Mouse (Mus musculus) layer of hippocampus, adult 8-10 months (tissue): ENCODE measurements around the gene Hamp2. TPM values are rescaled to one million over a fixed set of nuclear protein-coding genes. Genes with fewer than 3 reads are reported as not detected.
"Not testable (repeated sequence)": the region's sequence is repeated elsewhere in the genome, so short reads cannot be mapped to it uniquely, and the experiment has no call there.

ENCODE experiments used
- DNase-seq, 2 experiments: peaks; one replicate each; pipeline ENCODE4 v3.0.0; 2022; ENCODE audit warnings: low spot score in 2 of 2
- total RNA-seq, 4 experiments: library from RNA; stranded (reverse); gene quantifications; 2 replicates each; pipeline ENCODE4 v1.2.4; 2022

Gene Hamp2
- not detected for total RNA-seq

- not testable (repeated sequence) for DNase-seq
These were observed at the start of gene Hamp2 for GRCm38 (mm10) chr7:30924581-30924980. TSS of gene Hamp2 (minus strand) at chr7:30924681.

- peak in 1 of 2 experiments; percentile 59 for DNase-seq
These were observed 49.2 kb upstream of the Hamp2 start, which contains the start of gene Fam187b for GRCm38 (mm10) chr7:30973501-30974289. TSS of gene Fam187b (plus strand) at chr7:30973790.

GRCm38 (mm10) chr7:30973251-30973500 is 48.7 kb upstream of the Hamp2 start, which contains the start of gene Lsr:
TSS of gene Lsr (minus strand) at chr7:30973464.
- DNase-seq = no peak

DNA sequence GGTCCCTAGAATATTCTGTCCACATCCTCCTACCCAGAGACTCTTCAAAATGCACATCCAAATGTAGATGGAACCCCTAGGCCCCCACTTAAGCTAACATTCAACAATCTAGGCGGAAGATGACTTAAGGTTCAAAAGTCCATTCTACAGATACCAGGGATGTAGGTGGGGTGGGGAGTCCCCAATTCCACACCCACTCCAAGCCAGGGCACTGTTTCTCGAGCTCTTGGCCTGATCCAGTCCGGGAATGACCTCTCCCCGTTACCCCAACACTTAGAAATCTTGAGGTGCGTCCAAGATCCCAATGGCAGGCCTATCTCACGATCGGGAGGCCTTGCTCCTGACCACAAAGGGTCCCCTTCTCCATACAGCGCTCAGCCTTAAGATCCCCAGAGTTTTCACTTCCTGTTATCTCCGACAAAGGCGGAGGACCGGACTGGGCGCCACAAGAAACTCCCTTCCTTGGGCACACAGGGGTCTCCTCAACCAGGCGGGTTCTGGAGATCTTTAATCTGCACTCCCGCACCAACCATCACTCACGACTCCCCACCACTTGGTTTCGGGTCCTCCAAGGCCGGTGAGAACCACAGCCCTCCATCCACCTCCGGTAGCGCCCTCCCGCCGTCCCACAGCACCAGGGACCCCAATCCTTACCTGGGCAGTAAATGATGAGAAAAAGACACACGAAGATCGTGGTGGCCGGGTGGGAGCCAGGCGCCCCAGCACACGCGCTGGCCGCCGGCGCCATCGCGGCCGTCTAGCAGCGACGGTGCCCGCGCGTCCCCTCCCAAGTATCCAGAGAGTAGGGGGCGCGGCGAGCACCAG is 48.2 kb upstream of the Hamp2 start:
- no peak for DNase-seq

GRCm38 (mm10) chr7:30971901-30972300 is 47.4 kb upstream of the Hamp2 start:
- DNase-seq = no peak

GRCm38 (mm10) chr7:30969174-30969573 is 44.7 kb upstream of the Hamp2 start:
- DNase-seq = no peak

- DNase-seq = no peak
These were observed 44.1 kb upstream of the Hamp2 start for GRCm38 (mm10) chr7:30968611-30969010.

DNA sequence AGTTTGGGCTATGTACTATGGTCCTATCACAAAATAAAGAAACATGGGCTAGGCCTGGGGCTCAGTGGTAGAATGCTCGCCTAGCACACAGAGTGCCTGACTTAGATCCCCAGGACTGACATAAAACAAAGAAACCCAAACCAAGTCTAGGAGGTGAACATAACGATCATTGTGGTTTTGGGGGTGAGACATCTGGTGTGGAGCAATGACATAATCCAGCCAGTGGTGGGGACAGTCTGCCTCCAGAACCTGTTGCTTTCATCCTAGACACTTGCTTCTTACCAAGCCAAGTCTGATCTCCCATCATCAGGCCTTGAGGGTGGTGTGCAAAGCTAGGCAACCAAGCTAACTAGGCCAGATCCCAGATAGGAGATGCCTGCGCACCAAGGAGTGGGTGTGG is 42.2 kb upstream of the Hamp2 start:
- no peak for DNase-seq

GRCm38 (mm10) chr7:30965677-30966076 is 41.2 kb upstream of the Hamp2 start:
- DNase-seq = no peak

DNA sequence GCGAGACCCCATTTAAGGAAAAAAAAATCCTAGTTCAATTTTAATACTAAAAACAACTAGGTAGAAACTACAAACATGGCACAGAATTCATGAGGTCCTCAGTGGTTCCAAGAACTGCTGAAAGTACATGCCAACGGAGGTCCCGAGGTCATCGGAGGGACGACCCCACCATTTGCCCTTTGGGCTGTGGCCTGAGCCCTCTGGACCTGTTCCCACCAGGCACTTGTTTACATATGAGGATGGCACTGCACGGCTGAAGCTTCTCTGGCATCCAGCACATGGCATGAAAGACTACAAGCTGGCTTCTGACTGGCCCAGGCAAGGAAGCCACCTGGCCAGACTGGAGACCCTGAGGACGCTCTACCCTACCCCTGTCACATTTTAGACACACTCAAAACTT is 39.9 kb upstream of the Hamp2 start:
- DNase-seq = no peak

DNA sequence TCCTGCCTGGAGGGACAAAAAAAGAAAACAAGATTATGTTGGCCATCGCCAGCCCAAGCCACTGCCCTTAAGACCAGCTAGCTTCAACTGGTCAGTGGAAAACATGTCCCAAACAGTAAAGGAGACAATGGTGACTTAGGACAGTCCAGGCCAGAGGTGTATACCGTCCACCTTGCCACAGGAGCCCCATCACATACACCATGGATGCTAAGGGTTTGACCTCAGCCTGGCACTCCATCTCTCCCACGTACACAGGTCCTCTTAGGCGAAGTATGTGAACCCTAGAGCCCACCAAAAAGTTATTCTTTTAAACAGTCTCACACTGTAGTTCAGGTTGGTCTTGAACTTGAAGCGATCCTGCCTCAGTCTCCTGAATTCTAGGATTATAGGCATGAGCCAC is 38.4 kb upstream of the Hamp2 start:
- DNase-seq = no peak

GRCm38 (mm10) chr7:30959786-30960349 is 35.4 kb upstream of the Hamp2 start:
- DNase-seq = no peak

- DNase-seq = no peak
These were observed 34.5 kb upstream of the Hamp2 start for GRCm38 (mm10) chr7:30958866-30959487.

- DNase-seq = no peak
These were observed 33.8 kb upstream of the Hamp2 start for GRCm38 (mm10) chr7:30958109-30958865.

DNA sequence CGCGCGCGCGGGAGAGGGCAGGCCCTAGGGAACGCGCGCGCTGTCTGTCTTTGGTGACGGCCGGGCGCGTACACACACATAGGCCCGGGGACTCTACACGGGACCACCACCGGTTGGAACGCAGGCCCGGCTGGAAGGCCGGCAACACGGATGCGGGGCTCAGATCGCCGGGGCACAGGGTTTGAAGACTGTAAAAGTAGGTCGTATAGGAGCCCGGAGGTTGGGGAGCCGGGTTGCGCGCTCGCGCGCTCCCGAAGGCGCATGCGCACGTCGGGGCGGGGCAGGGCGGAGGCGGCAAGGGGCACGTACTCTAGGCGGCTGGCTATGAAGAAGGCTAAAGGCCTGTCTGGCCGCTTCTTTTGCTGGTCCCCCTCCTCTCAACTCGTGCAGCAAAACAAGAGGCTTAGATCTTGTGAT is 32.9 kb upstream of the Hamp2 start:
- peak; percentile 85 to 92 for DNase-seq

- DNase-seq = peak in 1 of 2 experiments; percentile 76
These were observed 32.4 kb upstream of the Hamp2 start, which contains the start of gene Usf2 for GRCm38 (mm10) chr7:30956756-30957366. TSS of gene Usf2 (minus strand) at chr7:30956803.

GRCm38 (mm10) chr7:30956357-30956751 is 31.9 kb upstream of the Hamp2 start:
- no peak for DNase-seq

DNA sequence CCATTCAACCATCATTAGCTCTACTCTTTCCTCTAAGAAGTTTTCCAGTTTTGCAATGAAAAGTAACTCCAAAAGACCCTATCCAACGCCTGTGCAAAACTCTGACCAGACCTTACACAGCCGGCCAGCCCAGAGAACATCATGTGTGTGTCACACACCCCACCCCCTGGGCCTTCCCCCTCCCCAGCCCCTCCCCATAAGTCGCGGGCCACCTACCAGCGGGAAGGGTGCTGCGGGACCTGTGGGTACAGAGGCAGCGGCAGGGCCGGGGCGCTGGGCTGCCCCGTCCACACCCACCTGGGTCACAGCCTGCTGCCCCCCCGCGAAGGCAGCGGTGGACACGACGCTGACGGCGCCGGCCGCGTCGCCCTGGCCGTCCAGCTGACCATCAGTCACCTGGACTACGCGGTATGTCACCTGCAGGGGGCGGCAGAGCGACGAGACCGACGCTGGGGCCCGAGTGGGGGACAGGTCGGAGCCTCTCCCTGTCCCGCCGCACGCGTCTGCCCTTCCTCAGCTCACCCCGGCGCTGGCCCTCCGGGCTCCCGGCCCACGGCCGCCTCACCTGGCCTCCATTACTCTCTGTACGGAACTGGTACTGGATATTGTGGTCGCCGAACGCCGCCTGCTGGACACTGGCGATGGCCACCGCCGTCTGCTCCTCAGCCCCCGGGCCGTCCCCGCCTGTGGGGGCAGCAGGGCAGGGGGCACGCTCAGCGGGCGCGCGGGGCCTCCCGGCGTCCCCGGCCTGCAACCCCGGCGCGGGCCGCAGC is 31.3 kb upstream of the Hamp2 start:
- peak; percentile 67 to 72 for DNase-seq

DNA sequence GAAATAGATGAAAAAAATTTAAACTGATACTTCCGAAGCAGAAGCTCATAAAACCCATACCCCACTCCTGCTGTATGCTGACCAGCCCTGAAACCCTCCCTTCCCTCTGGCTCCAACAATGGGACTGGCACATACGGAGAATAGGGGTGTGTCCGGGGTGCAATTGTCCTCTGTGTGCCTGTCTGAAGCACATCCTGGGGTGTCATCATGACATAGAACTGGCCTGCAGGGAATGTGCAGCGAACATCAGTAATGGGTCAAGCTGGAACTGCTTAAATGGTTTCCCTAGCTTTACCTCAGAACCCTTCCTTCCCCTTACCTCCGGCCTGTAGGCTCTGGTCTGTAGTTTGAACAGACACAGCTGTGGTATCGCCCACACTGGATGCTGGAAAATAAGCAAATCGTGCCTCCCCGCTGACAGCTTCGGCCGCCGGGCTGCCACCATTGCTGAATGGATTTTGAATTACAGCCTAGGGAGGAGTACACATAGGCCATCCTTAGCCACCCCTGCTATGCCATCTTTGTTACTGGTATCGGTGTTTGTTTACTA is 30.6 kb upstream of the Hamp2 start:
- DNase-seq = no peak

- no peak for DNase-seq
These were observed 29.6 kb upstream of the Hamp2 start for GRCm38 (mm10) chr7:30954036-30954435.
